Mouse (Mus musculus) stomach, postnatal 0 days (tissue): ENCODE measurements at regions not wholly inside any gene's neighbourhood (a gene's known extent, or its start where the extent isn't known, plus 50 kb on each side); places are given as distances from the start of the nearest gene placed in this dataset.

Experiments used
- CTCF ChIP-seq: IDR thresholded peaks from 2 replicates; pipeline ENCODE4 v1.5.1; 2016; ENCODE audit warnings: antibody characterized with exemption, low read depth, mild to moderate bottlenecking, moderate library complexity
- EP300 ChIP-seq: optimal IDR thresholded peaks from 2 replicates; pipeline ENCODE3; 2016; ENCODE audit warnings: antibody characterized with exemption

- no peak; the same call in 1 of the 2 replicates for TF ChIP-seq CTCF
- no peak for TF ChIP-seq EP300
Measured at GRCm38 (mm10) chr13:35469361-35470198, 190.1 kb upstream of the Cdyl start.
